Mouse (Mus musculus): ENCODE measurements at regions not wholly inside any gene's neighbourhood (a gene's known extent, or its start where the extent isn't known, plus 50 kb on each side); places are given as distances from the start of the nearest gene placed in this dataset.

GRCm38 (mm10) chr4:69116353-69116752, 162.2 kb upstream of the Brinp1 start:
- DNase-seq (ENCODE audit: low read depth, low spot score) = no peak

- DNase-seq (ENCODE audit: low read depth, low spot score) = no peak
Observed at GRCm38 (mm10) chr4:69105188-69105587, 151.0 kb upstream of the Brinp1 start.

- DNase-seq (ENCODE audit: low read depth, low spot score) = no peak
Observed at GRCm38 (mm10) chr4:69095748-69096408, 141.7 kb upstream of the Brinp1 start.

- DNase-seq (ENCODE audit: low read depth, low spot score) = no peak
Observed at GRCm38 (mm10) chr4:69078085-69078484, 123.9 kb upstream of the Brinp1 start.

- DNase-seq (ENCODE audit: low read depth, low spot score) = no peak
Observed at GRCm38 (mm10) chr4:69077316-69077715, 123.1 kb upstream of the Brinp1 start.

GRCm38 (mm10) chr4:69039645-69040342, 85.6 kb upstream of the Brinp1 start:
- DNase-seq (ENCODE audit: low read depth, low spot score) = peak; percentile 12

- no peak for DNase-seq (ENCODE audit: low read depth, low spot score)
Observed at GRCm38 (mm10) chr4:69034166-69034565, 80.0 kb upstream of the Brinp1 start.

- DNase-seq (ENCODE audit: low read depth, low spot score) = no peak
Observed at GRCm38 (mm10) chr4:69020159-69020727, 66.0 kb upstream of the Brinp1 start.

- no peak for DNase-seq (ENCODE audit: low read depth, low spot score)
Observed at GRCm38 (mm10) chr4:69015396-69015795, 61.2 kb upstream of the Brinp1 start.

Measured in c-Kit-negative CD71-positive TER-119-positive erythroid progenitor cells, embryonic 14.5 days (primary cell).